Mouse (Mus musculus): Measurements from ENCODE around the gene Slit3. TPM values are rescaled to one million over a fixed set of nuclear protein-coding genes. Genes with fewer than 3 reads are reported as not detected.

The Slit3 gene
- polyA plus RNA-seq, 1 experiment from 2014 or later: 2.3 TPM

DNA sequence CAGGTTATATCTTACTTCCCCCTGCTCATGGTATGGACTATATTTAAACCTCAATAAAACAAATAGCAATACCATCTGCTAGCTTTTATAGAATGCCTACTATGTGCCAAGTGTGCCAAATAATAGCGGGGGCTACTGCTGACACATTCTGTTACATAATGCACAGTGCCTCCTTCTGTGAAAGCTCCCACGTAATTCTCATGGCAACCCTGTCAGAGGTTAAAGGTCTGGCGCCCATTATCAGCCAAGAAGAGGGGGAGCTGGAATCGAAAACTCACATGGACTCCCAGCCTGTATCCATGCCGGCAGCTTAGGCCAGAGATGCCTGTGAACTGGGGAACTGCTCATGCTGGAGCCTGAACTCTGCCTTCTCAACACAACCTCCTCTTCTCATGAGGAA, 548.5 kb downstream of the Slit3 start:
- no peak for ATAC-seq
- no peak overlapping the region for H3K4me2 ChIP-seq (ENCODE audit: low read length)
- no peak overlapping the region for H3K4me3 ChIP-seq (ENCODE audit: low read depth, low read length)
- no peak for DNase-seq (ENCODE audit: low spot score)
- no peaks in the 10 kb centered on the region for H3K9me3 ChIP-seq (replicated peaks; ENCODE audit: control insufficient read depth, low read length)
- no peaks in the 10 kb centered on the region for H3K36me3 ChIP-seq (ENCODE audit: control insufficient read depth, insufficient read depth, low read length)
- WGBS: 84% methylated on average over 5 of the region's 5 CpGs
- H3K27me3 ChIP-seq (replicated peaks; ENCODE audit: control insufficient read depth, insufficient read depth, low read length): peaks cover 21% of the 10 kb centered on the region
- H3K27ac ChIP-seq (ENCODE audit: low read depth, low read length): no peak overlapping the region
- no peak overlapping the region for H3K9ac ChIP-seq (ENCODE audit: low read length)
- H3K4me1 ChIP-seq (ENCODE audit: control insufficient read depth, insufficient read depth, low read length): no peaks in the 10 kb centered on the region

DNA sequence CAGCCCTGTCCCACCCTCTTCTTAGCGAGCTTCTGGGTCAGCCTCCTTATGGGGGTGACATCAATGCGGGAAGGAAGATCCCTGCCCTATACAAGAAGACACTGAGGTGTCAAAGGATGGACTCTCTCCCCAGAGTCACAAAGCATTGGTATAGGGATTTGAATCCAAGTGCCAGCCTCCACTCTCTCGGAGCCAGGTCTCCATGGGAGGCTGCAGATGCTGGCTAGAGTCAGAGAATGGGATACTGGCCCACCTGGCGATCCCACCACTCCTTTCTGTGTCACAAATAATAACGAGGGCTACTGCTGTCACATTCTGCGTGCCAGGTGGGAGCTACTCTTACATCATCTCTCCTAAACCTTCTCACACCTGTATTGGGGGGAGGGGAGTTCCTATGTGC, 549.2 kb downstream of the Slit3 start:
- Histone ChIP-seq H3K27ac (ENCODE audit: low read depth, low read length) (no peak overlapping the region), H3K4me3 (ENCODE audit: low read depth, low read length) (no peak overlapping the region), H3K9me3 (replicated peaks; ENCODE audit: control insufficient read depth, low read length) (no peaks in the 10 kb centered on the region), H3K9ac (ENCODE audit: low read length) (no peak overlapping the region), H3K27me3 (replicated peaks; ENCODE audit: control insufficient read depth, insufficient read depth, low read length) (peaks cover 15% of the 10 kb centered on the region), H3K36me3 (ENCODE audit: control insufficient read depth, insufficient read depth, low read length) (no peaks in the 10 kb centered on the region), H3K4me2 (ENCODE audit: low read length) (no peak overlapping the region), H3K4me1 (ENCODE audit: control insufficient read depth, insufficient read depth, low read length) (no peaks in the 10 kb centered on the region)
- no peak for DNase-seq (ENCODE audit: low spot score)
- no peak for ATAC-seq
- WGBS: 70% methylated on average over 6 of the region's 6 CpGs

DNA sequence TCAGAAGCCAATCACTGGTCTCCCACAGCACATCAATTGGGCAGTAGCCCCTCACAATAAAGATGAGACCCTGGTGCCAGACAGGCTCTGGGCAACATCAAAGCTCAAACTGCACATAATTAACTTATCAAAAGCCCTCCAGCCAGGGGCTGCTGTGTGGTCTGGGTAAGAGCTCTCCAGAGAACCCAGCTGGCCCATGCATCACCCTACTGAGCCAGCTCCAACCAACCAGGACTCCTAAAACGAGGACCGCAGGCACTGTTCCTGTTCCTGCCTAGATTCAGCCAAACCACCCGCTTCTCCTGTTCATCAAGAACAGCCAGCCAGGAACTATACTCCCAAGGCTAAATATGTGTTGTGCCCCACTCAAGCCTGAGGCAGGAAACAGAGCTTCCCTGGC, 549.7 kb downstream of the Slit3 start:
- no peaks in the 10 kb centered on the region for H3K4me1 ChIP-seq (ENCODE audit: control insufficient read depth, insufficient read depth, low read length)
- H3K27ac ChIP-seq (ENCODE audit: low read depth, low read length): no peak overlapping the region
- peaks cover 10% of the 10 kb centered on the region; the same call in 1 of the 2 replicates for H3K27me3 ChIP-seq (replicated peaks; ENCODE audit: control insufficient read depth, insufficient read depth, low read length)
- no peak overlapping the region for H3K4me3 ChIP-seq (ENCODE audit: low read depth, low read length)
- no peak overlapping the region for H3K4me2 ChIP-seq (ENCODE audit: low read length)
- WGBS: 73% methylated on average over 3 of the region's 3 CpGs
- H3K36me3 ChIP-seq (ENCODE audit: control insufficient read depth, insufficient read depth, low read length): no peaks in the 10 kb centered on the region
- no peak for ATAC-seq
- DNase-seq (ENCODE audit: low spot score): no peak
- H3K9me3 ChIP-seq (replicated peaks; ENCODE audit: control insufficient read depth, low read length): no peaks in the 10 kb centered on the region
- no peak overlapping the region for H3K9ac ChIP-seq (ENCODE audit: low read length)

- Histone ChIP-seq H3K9ac (ENCODE audit: low read length) (no peak overlapping the region), H3K27me3 (replicated peaks; ENCODE audit: control insufficient read depth, insufficient read depth, low read length) (no peaks in the 10 kb centered on the region), H3K36me3 (ENCODE audit: control insufficient read depth, insufficient read depth, low read length) (no peaks in the 10 kb centered on the region), H3K4me1 (ENCODE audit: control insufficient read depth, insufficient read depth, low read length) (no peaks in the 10 kb centered on the region), H3K9me3 (replicated peaks; ENCODE audit: control insufficient read depth, low read length) (no peaks in the 10 kb centered on the region), H3K4me2 (ENCODE audit: low read length) (no peak overlapping the region), H3K4me3 (ENCODE audit: low read depth, low read length) (no peak overlapping the region), H3K27ac (ENCODE audit: low read depth, low read length) (no peak overlapping the region)
- DNase-seq (ENCODE audit: low spot score) (peak; percentile 69), ATAC-seq (peak; percentile 79; the same call in 1 of the 2 replicates)
- WGBS: 45% methylated on average over 7 of the region's 7 CpGs
Measured at GRCm38 (mm10) chr11:35673050-35673449, 552.0 kb downstream of the Slit3 start.

DNA sequence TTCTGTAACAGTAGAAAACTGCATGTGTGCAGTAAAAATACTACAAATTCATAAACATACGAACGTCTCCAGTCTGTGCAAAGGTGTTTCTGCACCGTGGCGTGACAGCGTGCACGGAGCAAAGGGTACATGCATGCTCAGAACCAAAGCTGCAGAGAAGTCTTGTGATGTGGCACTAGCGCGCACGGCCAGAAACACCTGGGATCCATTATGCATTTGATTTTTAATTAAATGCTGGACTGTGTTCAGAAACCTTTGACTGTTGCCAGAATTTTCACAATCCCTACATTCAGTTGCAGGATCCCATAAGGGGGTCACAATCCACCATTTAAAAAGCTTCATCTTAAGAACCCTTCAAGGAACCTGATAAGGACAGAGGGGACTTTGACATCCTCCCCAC, 553.2 kb downstream of the Slit3 start:
- WGBS: 88% methylated on average over 9 of the region's 9 CpGs
- H3K36me3 ChIP-seq (ENCODE audit: control insufficient read depth, insufficient read depth, low read length): no peaks in the 10 kb centered on the region
- DNase-seq (ENCODE audit: low spot score): no peak
- H3K9me3 ChIP-seq (replicated peaks; ENCODE audit: control insufficient read depth, low read length): no peaks in the 10 kb centered on the region
- no peak overlapping the region for H3K4me3 ChIP-seq (ENCODE audit: low read depth, low read length)
- no peak for ATAC-seq
- no peak overlapping the region for H3K4me2 ChIP-seq (ENCODE audit: low read length)
- H3K27me3 ChIP-seq (replicated peaks; ENCODE audit: control insufficient read depth, insufficient read depth, low read length): no peaks in the 10 kb centered on the region
- H3K27ac ChIP-seq (ENCODE audit: low read depth, low read length): no peak overlapping the region
- no peak overlapping the region for H3K9ac ChIP-seq (ENCODE audit: low read length)
- no peaks in the 10 kb centered on the region for H3K4me1 ChIP-seq (ENCODE audit: control insufficient read depth, insufficient read depth, low read length)

GRCm38 (mm10) chr11:35676744-35677143, 555.7 kb downstream of the Slit3 start:
- 64% methylated on average over 4 of the region's 4 CpGs for WGBS
- Histone ChIP-seq H3K4me2 (ENCODE audit: low read length) (no peak overlapping the region), H3K9ac (ENCODE audit: low read length) (no peak overlapping the region), H3K36me3 (ENCODE audit: control insufficient read depth, insufficient read depth, low read length) (no peaks in the 10 kb centered on the region), H3K4me1 (ENCODE audit: control insufficient read depth, insufficient read depth, low read length) (no peaks in the 10 kb centered on the region), H3K9me3 (replicated peaks; ENCODE audit: control insufficient read depth, low read length) (no peaks in the 10 kb centered on the region), H3K27me3 (replicated peaks; ENCODE audit: control insufficient read depth, insufficient read depth, low read length) (no peaks in the 10 kb centered on the region), H3K27ac (ENCODE audit: low read depth, low read length) (no peak overlapping the region), H3K4me3 (ENCODE audit: low read depth, low read length) (no peak overlapping the region)
- ATAC-seq (no peak), DNase-seq (ENCODE audit: low spot score) (no peak)

GRCm38 (mm10) chr11:35679976-35680375, 559.0 kb downstream of the Slit3 start:
- H3K4me2 ChIP-seq (ENCODE audit: low read length): no peak overlapping the region

DNA sequence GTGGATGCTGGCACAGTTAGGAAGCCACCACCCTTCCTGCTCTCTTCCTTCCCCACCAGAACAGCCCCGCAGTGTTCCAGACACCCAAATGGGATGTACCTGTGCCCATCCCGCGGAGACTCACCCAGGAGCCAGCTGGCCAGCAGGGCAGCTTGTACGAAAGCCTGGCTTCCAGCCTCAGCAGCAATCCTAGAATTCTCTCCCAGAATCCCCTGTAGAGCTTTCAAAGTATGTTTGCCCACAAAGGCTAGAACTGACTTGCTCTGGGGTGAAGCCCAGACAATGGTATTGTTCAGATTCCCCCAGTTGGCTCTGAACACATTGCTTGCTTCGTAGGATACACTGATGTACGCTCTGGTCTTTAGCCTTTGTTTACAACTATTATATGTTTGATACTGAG, 566.3 kb downstream of the Slit3 start:
- 82% methylated on average over 6 of the region's 6 CpGs for WGBS
- no peak overlapping the region for H3K27ac ChIP-seq (ENCODE audit: low read depth, low read length)
- DNase-seq (ENCODE audit: low spot score) (no peak), ATAC-seq (no peak)
- H3K4me1 ChIP-seq (ENCODE audit: control insufficient read depth, insufficient read depth, low read length): no peaks in the 10 kb centered on the region
- no peaks in the 10 kb centered on the region for H3K9me3 ChIP-seq (replicated peaks; ENCODE audit: control insufficient read depth, low read length)
- no peak overlapping the region for H3K9ac ChIP-seq (ENCODE audit: low read length)
- no peak overlapping the region for H3K4me2 ChIP-seq (ENCODE audit: low read length)
- H3K4me3 ChIP-seq (ENCODE audit: low read depth, low read length): no peak overlapping the region
- no peaks in the 10 kb centered on the region for H3K27me3 ChIP-seq (replicated peaks; ENCODE audit: control insufficient read depth, insufficient read depth, low read length)
- no peaks in the 10 kb centered on the region for H3K36me3 ChIP-seq (ENCODE audit: control insufficient read depth, insufficient read depth, low read length)

More at GRCm38 (mm10) chr11:35679976-35680375, 559.0 kb downstream of the Slit3 start:
- no peaks in the 10 kb centered on the region for H3K4me1 ChIP-seq (ENCODE audit: control insufficient read depth, insufficient read depth, low read length)
- H3K4me3 ChIP-seq (ENCODE audit: low read depth, low read length): no peak overlapping the region
- WGBS: 88% methylated on average over 5 of the region's 5 CpGs
- H3K27ac ChIP-seq (ENCODE audit: low read depth, low read length): no peak overlapping the region
- no peaks in the 10 kb centered on the region for H3K9me3 ChIP-seq (replicated peaks; ENCODE audit: control insufficient read depth, low read length)
- DNase-seq (ENCODE audit: low spot score) (no peak), ATAC-seq (no peak)
- H3K27me3 ChIP-seq (replicated peaks; ENCODE audit: control insufficient read depth, insufficient read depth, low read length): no peaks in the 10 kb centered on the region
- H3K36me3 ChIP-seq (ENCODE audit: control insufficient read depth, insufficient read depth, low read length): no peaks in the 10 kb centered on the region
- no peak overlapping the region for H3K9ac ChIP-seq (ENCODE audit: low read length)

DNA sequence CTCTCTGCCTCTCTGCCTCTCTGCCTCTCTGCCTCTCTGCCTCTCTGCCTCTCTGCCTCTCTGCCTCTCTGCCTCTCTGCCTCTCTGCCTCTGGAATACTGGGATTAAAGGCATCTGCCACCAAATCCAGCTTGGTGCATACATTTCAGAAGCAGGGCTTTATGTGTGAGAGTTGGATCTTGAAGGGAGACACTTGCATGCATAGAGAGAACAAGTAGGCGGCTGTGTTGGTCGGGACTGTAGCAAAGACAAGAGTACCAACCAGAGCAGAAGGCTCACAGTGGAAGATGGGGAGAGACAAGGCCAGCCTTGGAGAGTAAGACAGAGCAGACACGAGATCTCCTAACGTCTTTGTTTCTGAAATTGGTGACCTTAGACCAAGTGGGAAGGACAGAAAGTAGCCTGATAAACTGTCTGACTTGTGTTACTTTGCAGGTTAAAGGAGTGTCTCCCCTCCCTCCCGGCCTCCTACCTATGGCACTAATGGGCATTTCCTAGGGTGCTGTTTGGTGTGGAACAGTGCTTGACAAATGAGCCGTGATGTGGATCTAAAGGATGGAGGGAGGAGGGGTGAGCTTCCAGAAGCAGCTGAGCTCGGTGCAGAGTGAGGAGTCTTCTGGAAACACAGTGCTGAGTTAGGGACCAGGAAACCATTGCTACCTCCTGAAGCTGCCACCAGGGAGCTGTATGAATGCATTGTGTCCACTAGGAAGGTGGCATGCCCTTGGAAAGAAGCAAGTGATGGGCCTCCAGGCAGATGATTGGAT, 569.7 kb downstream of the Slit3 start:
- no peak overlapping the region for H3K27ac ChIP-seq (ENCODE audit: low read depth, low read length)
- H3K9me3 ChIP-seq (replicated peaks; ENCODE audit: control insufficient read depth, low read length): no peaks in the 10 kb centered on the region
- no peak overlapping the region for H3K4me3 ChIP-seq (ENCODE audit: low read depth, low read length)
- DNase-seq (ENCODE audit: low spot score) (no peak), ATAC-seq (no peak)
- no peaks in the 10 kb centered on the region for H3K4me1 ChIP-seq (ENCODE audit: control insufficient read depth, insufficient read depth, low read length)
- no peak overlapping the region for H3K4me2 ChIP-seq (ENCODE audit: low read length)
- H3K27me3 ChIP-seq (replicated peaks; ENCODE audit: control insufficient read depth, insufficient read depth, low read length): no peaks in the 10 kb centered on the region
- H3K36me3 ChIP-seq (ENCODE audit: control insufficient read depth, insufficient read depth, low read length): no peaks in the 10 kb centered on the region
- no peak overlapping the region for H3K9ac ChIP-seq (ENCODE audit: low read length)
- WGBS: 52% methylated on average over 7 of the region's 7 CpGs
